Mouse (Mus musculus) c-Kit-positive CD71-negative TER-119-negative erythroid progenitor cells, embryonic 14.5 days (primary cell): Measurements from ENCODE around the gene Ltbp3.
A peak's percentile ranks its signal among the peaks of the same experiment; 100 is the strongest.

Experiments
- DNase-seq: peaks from one replicate; pipeline ENCODE4 v3.0.0-alpha.2; 2013; ENCODE audit warnings: low read depth

Gene Ltbp3

GRCm38 (mm10) chr19:5724549-5724941, 16.2 kb upstream of the Ltbp3 start:
- DNase-seq = peak; percentile 86

- DNase-seq = no peak
Measured at GRCm38 (mm10) chr19:5725029-5725707, 15.5 kb upstream of the Ltbp3 start.

- peak; percentile 63 for DNase-seq
Measured at GRCm38 (mm10) chr19:5725767-5726515, 14.8 kb upstream of the Ltbp3 start, which contains the start of gene Ehbp1l1. TSS of gene Ehbp1l1 (minus strand) at chr19:5726317.

- no peak for DNase-seq
Measured at GRCm38 (mm10) chr19:5726961-5727578, 13.6 kb upstream of the Ltbp3 start.

GRCm38 (mm10) chr19:5727701-5728100, 13.0 kb upstream of the Ltbp3 start:
- DNase-seq = peak; percentile 81

GRCm38 (mm10) chr19:5728631-5729443, 11.9 kb upstream of the Ltbp3 start:
- no peak for DNase-seq

- peak; percentile 85 for DNase-seq
Measured at GRCm38 (mm10) chr19:5729444-5729815, 11.3 kb upstream of the Ltbp3 start, which contains the start of gene Fam89b. TSS of gene Fam89b (minus strand) at chr19:5729653.

- no peak for DNase-seq
Measured at GRCm38 (mm10) chr19:5730314-5731186, 10.2 kb upstream of the Ltbp3 start.

GRCm38 (mm10) chr19:5731264-5731978, 9.3 kb upstream of the Ltbp3 start:
- peak; percentile 90 for DNase-seq

GRCm38 (mm10) chr19:5734325-5734724, 6.4 kb upstream of the Ltbp3 start:
- DNase-seq = no peak

- DNase-seq = no peak
Measured at GRCm38 (mm10) chr19:5739446-5739845, 1.3 kb upstream of the Ltbp3 start.

- no peak for DNase-seq
Measured at GRCm38 (mm10) chr19:5741641-5742240, 1.0 kb downstream of the Ltbp3 start.

GRCm38 (mm10) chr19:5742241-5742641, 1.5 kb downstream of the Ltbp3 start:
- DNase-seq = no peak

- DNase-seq = no peak
Measured at GRCm38 (mm10) chr19:5743576-5743975, 2.9 kb downstream of the Ltbp3 start.

- no peak for DNase-seq
Measured at GRCm38 (mm10) chr19:5745756-5746710, 5.3 kb downstream of the Ltbp3 start.

GRCm38 (mm10) chr19:5746907-5747363, 6.2 kb downstream of the Ltbp3 start:
- DNase-seq = no peak

- no peak for DNase-seq
Measured at GRCm38 (mm10) chr19:5749476-5749875, 8.8 kb downstream of the Ltbp3 start.

- no peak for DNase-seq
Measured at GRCm38 (mm10) chr19:5750951-5751350, 10.2 kb downstream of the Ltbp3 start.

- no peak for DNase-seq
Measured at GRCm38 (mm10) chr19:5751742-5752141, 11.0 kb downstream of the Ltbp3 start.
